Mouse (Mus musculus): ENCODE data around the gene Fosb. TPM values are rescaled to one million over a fixed set of nuclear protein-coding genes. Genes with fewer than 3 reads are reported as not detected.

Fosb gene
- total RNA-seq, 2 experiments from 2014 or later, result 0.60 to 1.2 TPM

DNA sequence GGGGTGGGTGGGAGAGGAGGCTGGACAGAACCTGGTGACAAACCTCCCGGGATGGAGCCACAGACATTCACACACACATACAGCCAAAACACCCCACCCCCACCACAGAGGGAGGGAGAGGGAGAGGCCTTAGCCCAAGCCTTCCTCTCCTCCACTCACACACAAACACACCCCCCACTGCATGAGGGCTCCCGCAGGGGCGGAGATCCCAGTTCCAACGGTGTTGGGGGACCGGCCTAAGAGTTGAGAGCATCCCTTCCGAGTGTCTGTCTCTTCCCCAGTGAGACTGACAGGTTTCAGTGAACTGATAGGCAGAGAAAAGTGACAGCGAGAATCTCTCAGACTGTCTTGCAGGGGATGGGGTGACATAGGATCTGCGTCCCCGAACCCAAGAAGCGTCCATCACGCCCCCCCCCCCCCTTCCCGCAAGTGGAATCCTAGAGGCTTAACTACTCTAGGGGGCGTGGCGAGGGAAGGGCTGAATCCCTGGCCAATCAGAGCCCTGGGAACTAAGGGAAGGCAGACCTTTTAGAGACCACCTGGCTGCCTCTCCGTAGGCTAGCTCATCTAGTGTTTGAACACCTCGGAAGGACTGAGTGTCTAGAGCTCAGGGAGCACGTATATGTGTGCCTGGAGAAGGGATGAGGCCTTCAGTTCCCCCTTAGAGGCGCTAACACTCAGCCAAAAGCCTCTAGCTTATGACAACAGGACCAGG, 2.0 kb downstream of the Fosb start:
- intact Hi-C loops (cut with DNase I), result no loop called here
- peak; percentile 72 to 82 for DNase-seq

DNA sequence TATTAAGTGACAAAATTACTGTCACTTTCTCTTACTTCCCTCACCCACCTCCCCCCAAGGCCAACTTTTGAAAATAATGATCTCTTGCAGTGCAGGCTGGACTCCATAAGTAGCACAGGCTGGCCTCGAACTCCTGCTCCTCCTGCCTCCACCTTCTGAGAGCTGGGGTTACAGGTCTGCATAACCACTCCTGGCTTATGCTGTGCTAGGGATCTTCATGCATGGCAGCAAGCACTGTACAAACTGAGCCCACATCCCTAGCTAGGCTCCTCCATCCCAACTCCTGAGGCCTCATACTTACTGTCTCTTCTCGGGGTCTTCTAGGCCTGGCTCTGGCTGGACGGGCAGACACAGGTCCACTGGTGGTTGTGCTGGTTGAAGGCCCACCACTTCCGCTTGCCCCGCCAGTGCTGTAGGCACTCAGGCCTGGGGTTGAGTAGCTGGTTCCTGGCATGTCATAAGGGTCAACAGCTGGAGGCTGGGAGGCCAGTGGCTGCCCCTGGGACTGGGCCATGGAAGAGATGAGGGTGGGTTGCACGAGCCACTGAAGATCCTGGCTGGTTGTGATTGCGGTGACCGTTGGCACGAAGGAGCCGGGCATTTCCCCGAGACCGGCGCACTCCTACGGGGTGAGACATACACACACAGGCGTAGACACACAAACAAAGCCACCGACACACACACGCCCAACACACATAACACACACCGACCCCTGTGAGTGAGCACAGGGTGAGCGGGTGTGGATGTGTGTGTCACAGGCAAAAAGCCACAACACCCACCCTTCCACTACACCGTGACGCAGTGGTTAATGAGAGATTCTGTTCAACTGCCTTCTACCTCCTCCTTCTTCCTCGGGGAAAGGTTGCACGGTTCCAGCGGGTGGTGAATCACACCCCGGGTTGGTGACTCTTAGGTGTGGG, 2.8 kb downstream of the Fosb start:
- intact Hi-C loops (cut with DNase I), result no loop called here
- no peak for DNase-seq

- DNase-seq, result no peak
- intact Hi-C loops (cut with DNase I), result no loop called here
Measured at GRCm38 (mm10) chr7:19305796-19306765, 3.8 kb downstream of the Fosb start.

- no peak for DNase-seq
- intact Hi-C loops (cut with DNase I), result no loop called here
Measured at GRCm38 (mm10) chr7:19305413-19305735, 4.5 kb downstream of the Fosb start.

- intact Hi-C loops (cut with DNase I), result no loop called here
- DNase-seq, result no peak
Measured at GRCm38 (mm10) chr7:19304501-19305412, 5.1 kb downstream of the Fosb start.

GRCm38 (mm10) chr7:19303770-19304169, 6.1 kb downstream of the Fosb start:
- intact Hi-C loops (cut with DNase I), result no loop called here
- peak; percentile 85 to 89 for DNase-seq

DNA sequence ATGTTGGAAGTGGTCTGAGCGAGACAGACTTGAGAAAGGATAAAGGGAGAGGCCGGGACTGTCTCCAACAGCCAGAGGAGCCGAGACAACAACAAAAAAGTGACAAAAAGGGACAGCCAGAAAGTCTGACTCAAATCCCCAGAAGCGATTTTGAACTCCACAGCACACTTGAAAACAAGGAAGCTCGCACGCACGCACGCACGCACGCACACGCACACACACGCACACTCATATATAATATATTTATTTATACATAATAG, 6.9 kb downstream of the Fosb start:
- intact Hi-C loops (cut with DNase I), result no loop called here
- no peak for DNase-seq

DNA sequence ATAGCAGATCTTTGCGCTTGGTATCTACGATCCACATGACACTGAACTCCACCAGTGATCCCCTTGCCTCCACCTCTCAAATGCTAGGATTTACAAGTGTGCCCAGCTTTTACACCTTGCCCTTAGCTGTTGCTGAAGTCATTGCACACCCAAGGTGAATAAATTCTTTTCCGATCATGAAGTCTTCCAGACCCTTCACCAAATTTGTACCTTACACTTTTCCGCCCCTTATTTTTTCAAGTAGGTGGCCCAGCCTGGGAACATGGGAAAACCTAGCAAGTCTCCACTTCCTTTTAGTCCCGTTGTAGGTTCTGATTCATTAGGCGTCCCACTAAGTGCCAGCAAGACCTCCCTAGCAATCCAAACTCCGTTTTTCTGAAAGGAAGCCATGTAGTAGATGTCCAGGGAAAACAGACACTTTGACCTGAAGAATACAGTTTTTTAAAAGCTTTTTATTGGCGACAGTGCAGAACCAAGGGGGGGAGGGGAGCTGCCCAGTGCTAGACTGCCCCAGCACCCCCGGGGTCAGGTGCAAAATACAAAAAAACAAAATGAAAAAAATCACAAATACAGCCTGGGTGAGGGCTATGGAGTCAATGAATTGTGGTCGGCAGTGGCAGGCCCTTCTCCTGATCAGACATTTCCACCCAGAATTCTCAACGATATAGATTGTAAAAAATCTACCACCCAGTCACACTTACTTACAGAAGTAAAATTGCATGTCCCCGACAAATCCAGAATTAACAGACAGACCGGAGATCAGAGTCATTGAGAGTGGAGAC, 7.4 kb downstream of the Fosb start:
- intact Hi-C loops (cut with DNase I), result no loop called here
- no peak for DNase-seq

- DNase-seq, result no peak
- intact Hi-C loops (cut with DNase I), result loop anchor here (2.0 kb wide), 1 partner anchor 123 kb away; no protein-coding TSS in a partner anchor
Measured at GRCm38 (mm10) chr7:19301461-19302263, 8.2 kb downstream of the Fosb start.

GRCm38 (mm10) chr7:19300501-19301421, 9.1 kb downstream of the Fosb start:
- DNase-seq, result peak; percentile 81 to 89
- intact Hi-C loops (cut with DNase I), result loop anchor here (1.0 to 2.0 kb wide), 2 partner anchors 43 to 122 kb away; no protein-coding TSS in a partner anchor

- DNase-seq, result peak; percentile 54 to 72
- intact Hi-C loops (cut with DNase I), result loop anchor here (5.0 kb wide), 1 partner anchor 63 kb away; no protein-coding TSS in a partner anchor
Measured at GRCm38 (mm10) chr7:19299194-19299593, 10.7 kb downstream of the Fosb start.

GRCm38 (mm10) chr7:19297794-19298193, 12.1 kb downstream of the Fosb start:
- no peak for DNase-seq
- intact Hi-C loops (cut with DNase I), result loop anchor here (5.0 kb wide), 1 partner anchor 65 kb away; no protein-coding TSS in a partner anchor

- intact Hi-C loops (cut with DNase I), result loop anchor here (5.0 kb wide), 1 partner anchor 65 kb away; no protein-coding TSS in a partner anchor
- DNase-seq, result no peak
Measured at GRCm38 (mm10) chr7:19297034-19297433, 12.8 kb downstream of the Fosb start.

DNA sequence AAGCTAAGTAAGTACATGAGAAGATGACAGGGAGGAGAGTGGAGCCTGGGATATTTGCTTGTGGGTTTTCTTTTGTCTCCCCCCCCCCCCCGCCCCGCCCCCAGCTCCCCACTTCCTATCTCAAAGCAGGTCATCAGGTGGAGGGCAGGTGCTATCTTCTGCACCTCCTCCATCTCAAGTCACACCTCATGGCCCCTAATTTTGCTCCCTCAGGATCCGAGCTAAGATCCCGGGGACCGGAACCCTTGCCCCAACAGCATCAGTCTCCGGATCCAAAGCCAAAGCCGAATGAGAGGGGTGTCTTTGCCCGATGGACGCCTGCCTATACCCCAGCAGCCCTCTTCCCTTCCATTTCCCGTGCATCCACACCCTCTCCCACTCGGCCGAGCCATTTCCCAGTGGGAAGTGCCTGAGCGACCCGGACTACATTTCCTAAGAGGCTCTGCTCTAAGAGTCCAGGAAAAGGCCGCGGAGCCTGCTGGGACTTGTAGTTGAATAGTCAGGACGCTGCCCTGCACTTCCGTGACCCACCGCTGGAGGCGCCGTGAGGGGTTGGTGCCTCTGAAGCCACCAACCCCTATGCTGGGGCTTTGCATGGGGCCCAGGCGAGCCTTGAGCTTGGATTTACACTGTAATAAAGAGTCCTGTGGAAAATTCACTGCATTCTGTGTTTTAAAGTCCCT, 14.2 kb downstream of the Fosb start:
- intact Hi-C loops (cut with DNase I), result loop anchor here (5.0 kb wide), 1 partner anchor 67 kb away; no protein-coding TSS in a partner anchor
- peak; percentile 97 to 99 for DNase-seq

DNA sequence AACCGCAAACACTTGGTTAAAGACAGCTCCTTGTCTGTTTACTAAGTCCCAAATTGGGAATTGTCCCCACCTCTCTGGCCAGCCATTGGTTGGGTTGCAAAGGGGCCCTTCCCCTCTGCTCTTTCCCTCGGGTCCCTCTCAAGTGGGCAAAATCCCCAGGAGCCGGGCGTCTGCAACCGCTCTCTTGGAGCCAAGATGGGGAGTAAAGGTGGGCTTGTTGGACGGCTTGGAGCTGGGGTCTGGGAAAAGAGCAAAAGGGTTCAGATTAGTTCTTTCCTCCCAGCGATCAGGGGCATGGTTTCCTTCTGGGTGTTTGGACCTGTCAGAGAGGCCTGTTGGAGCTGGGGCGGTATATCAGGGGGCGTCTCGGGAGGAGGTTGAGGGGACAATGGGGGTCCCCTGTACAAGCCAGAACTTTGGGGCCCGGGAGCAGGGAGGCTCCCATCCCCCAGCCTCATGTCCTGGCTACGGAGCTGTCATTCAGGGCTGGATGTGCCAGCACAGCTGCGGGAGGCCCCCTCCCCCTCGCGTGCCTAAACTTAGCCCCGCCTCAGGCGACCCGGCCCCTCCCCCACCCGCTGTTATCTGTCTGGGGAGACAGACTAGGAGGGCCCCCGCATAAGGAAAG, 18.8 kb downstream of the Fosb start:
- DNase-seq, result peak; percentile 63 to 73
- intact Hi-C loops (cut with DNase I), result no loop called here

DNA sequence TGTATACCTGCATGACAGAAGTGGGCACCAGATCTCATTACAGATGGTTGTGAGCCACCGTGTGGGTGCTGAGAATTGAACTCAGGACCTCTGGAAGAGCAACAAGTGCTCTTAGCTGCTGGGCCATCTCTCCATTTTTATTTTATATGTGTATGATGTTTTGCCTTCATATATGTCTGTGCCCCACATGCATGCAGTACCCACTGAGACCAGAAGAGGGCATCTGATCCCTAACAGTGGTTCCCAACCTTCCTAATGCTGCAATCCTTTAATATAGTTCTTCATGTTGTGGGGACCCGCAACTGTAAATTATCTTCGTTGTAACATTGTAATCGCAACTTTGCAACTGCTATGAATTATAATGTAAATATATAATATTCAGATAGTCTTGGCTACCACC, 25.1 kb downstream of the Fosb start:
- DNase-seq, result peak; percentile 64 to 77
- intact Hi-C loops (cut with DNase I), result loop anchor here (5.0 kb wide), 1 partner anchor 107 kb away; the partner anchor contains the start of gene Eml2
